Mouse (Mus musculus): ENCODE measurements at regions not wholly inside any gene's neighbourhood (a gene's known extent, or its start where the extent isn't known, plus 50 kb on each side); places are given as distances from the start of the nearest gene placed in this dataset.

GRCm38 (mm10) chr10:66780335-66781170 lies 315.4 kb upstream of the Jmjd1c start:
- Histone ChIP-seq H3K4me1 (ENCODE audit: control insufficient read depth, insufficient read depth, low read length) (no peaks in the 10 kb centered on the region), H3K4me3 (replicated peaks; ENCODE audit: extremely low read depth, low read depth, low read length) (no peak overlapping the region)
- 51% methylated on average over 11 of the region's 11 CpGs for WGBS
- DNase-seq, result no peak
- TF ChIP-seq CTCF (IDR thresholded peaks at IDR 0.05; ENCODE audit: insufficient read depth, low read length) (no peak), POLR2A (IDR thresholded peaks at IDR 0.05; ENCODE audit: borderline replicate concordance, extremely low read depth, low read depth, low read length) (no peak)

- TF ChIP-seq POLR2A (IDR thresholded peaks at IDR 0.05; ENCODE audit: borderline replicate concordance, extremely low read depth, low read depth, low read length) (no peak), CTCF (IDR thresholded peaks at IDR 0.05; ENCODE audit: insufficient read depth, low read length) (no peak)
- Histone ChIP-seq H3K4me1 (ENCODE audit: control insufficient read depth, insufficient read depth, low read length) (no peaks in the 10 kb centered on the region), H3K4me3 (replicated peaks; ENCODE audit: extremely low read depth, low read depth, low read length) (no peak overlapping the region)
- WGBS, result 50% methylated on average over 1 of the region's 1 CpGs
- DNase-seq, result no peak
Observed at GRCm38 (mm10) chr10:66781171-66781510, 314.8 kb upstream of the Jmjd1c start.

GRCm38 (mm10) chr10:66782025-66782424 lies 313.9 kb upstream of the Jmjd1c start:
- WGBS, result 94% methylated on average over 5 of the region's 5 CpGs
- no peaks in the 10 kb centered on the region for H3K4me1 ChIP-seq (ENCODE audit: control insufficient read depth, insufficient read depth, low read length)
- no peak for TF ChIP-seq POLR2A (IDR thresholded peaks at IDR 0.05; ENCODE audit: borderline replicate concordance, extremely low read depth, low read depth, low read length)
- TF ChIP-seq CTCF (IDR thresholded peaks at IDR 0.05; ENCODE audit: insufficient read depth, low read length), result no peak
- no peak overlapping the region for H3K4me3 ChIP-seq (replicated peaks; ENCODE audit: extremely low read depth, low read depth, low read length)
- no peak for DNase-seq

- H3K4me1 ChIP-seq (ENCODE audit: control insufficient read depth, insufficient read depth, low read length), result no peaks in the 10 kb centered on the region
- no peak overlapping the region for H3K4me3 ChIP-seq (replicated peaks; ENCODE audit: extremely low read depth, low read depth, low read length)
- DNase-seq, result no peak
- 72% methylated on average over 7 of the region's 7 CpGs for WGBS
- TF ChIP-seq CTCF (IDR thresholded peaks at IDR 0.05; ENCODE audit: insufficient read depth, low read length) (no peak), POLR2A (IDR thresholded peaks at IDR 0.05; ENCODE audit: borderline replicate concordance, extremely low read depth, low read depth, low read length) (no peak)
Observed at GRCm38 (mm10) chr10:66787812-66788211, 308.1 kb upstream of the Jmjd1c start.

- 85% methylated on average over 9 of the region's 9 CpGs for WGBS
- H3K4me3 ChIP-seq (replicated peaks; ENCODE audit: extremely low read depth, low read depth, low read length), result no peak overlapping the region
- TF ChIP-seq CTCF (IDR thresholded peaks at IDR 0.05; ENCODE audit: insufficient read depth, low read length) (no peak), POLR2A (IDR thresholded peaks at IDR 0.05; ENCODE audit: borderline replicate concordance, extremely low read depth, low read depth, low read length) (no peak)
- no peaks in the 10 kb centered on the region for H3K4me1 ChIP-seq (ENCODE audit: control insufficient read depth, insufficient read depth, low read length)
- no peak for DNase-seq
Observed at GRCm38 (mm10) chr10:66796296-66796695, 299.6 kb upstream of the Jmjd1c start.

- DNase-seq, result no peak
- 63% methylated on average over 1 of the region's 1 CpGs for WGBS
- Histone ChIP-seq H3K4me1 (ENCODE audit: control insufficient read depth, insufficient read depth, low read length) (no peaks in the 10 kb centered on the region), H3K4me3 (replicated peaks; ENCODE audit: extremely low read depth, low read depth, low read length) (no peak overlapping the region)
- no peak for TF ChIP-seq CTCF (IDR thresholded peaks at IDR 0.05; ENCODE audit: insufficient read depth, low read length)
- no peak for TF ChIP-seq POLR2A (IDR thresholded peaks at IDR 0.05; ENCODE audit: borderline replicate concordance, extremely low read depth, low read depth, low read length)
Observed at GRCm38 (mm10) chr10:66802691-66803090, 293.2 kb upstream of the Jmjd1c start.

- DNase-seq, result peak; percentile 54
- Histone ChIP-seq H3K4me3 (replicated peaks; ENCODE audit: extremely low read depth, low read depth, low read length) (no peak overlapping the region), H3K4me1 (ENCODE audit: control insufficient read depth, insufficient read depth, low read length) (no peaks in the 10 kb centered on the region)
- TF ChIP-seq CTCF (IDR thresholded peaks at IDR 0.05; ENCODE audit: insufficient read depth, low read length) (peak; percentile 95), POLR2A (IDR thresholded peaks at IDR 0.05; ENCODE audit: borderline replicate concordance, extremely low read depth, low read depth, low read length) (no peak)
- WGBS, result 43% methylated on average over 16 of the region's 16 CpGs
Observed at GRCm38 (mm10) chr10:66807261-66807968, 288.5 kb upstream of the Jmjd1c start.

GRCm38 (mm10) chr10:66812515-66813260 lies 283.2 kb upstream of the Jmjd1c start:
- no peak for DNase-seq
- TF ChIP-seq CTCF (IDR thresholded peaks at IDR 0.05; ENCODE audit: insufficient read depth, low read length) (no peak), POLR2A (IDR thresholded peaks at IDR 0.05; ENCODE audit: borderline replicate concordance, extremely low read depth, low read depth, low read length) (no peak)
- WGBS, result 77% methylated on average over 11 of the region's 11 CpGs

GRCm38 (mm10) chr10:66813850-66814564 lies 281.9 kb upstream of the Jmjd1c start:
- TF ChIP-seq POLR2A (IDR thresholded peaks at IDR 0.05; ENCODE audit: borderline replicate concordance, extremely low read depth, low read depth, low read length), result no peak
- peak; percentile 36; the same call in 1 of the 2 replicates for TF ChIP-seq CTCF (IDR thresholded peaks at IDR 0.05; ENCODE audit: insufficient read depth, low read length)
- WGBS, result 11% methylated on average over 15 of the region's 15 CpGs
- H3K4me3 ChIP-seq (replicated peaks; ENCODE audit: extremely low read depth, low read depth, low read length), result no peak overlapping the region

More at GRCm38 (mm10) chr10:66812515-66813260, 283.2 kb upstream of the Jmjd1c start:
- Histone ChIP-seq H3K4me1 (ENCODE audit: control insufficient read depth, insufficient read depth, low read length) (no peaks in the 10 kb centered on the region), H3K4me3 (replicated peaks; ENCODE audit: extremely low read depth, low read depth, low read length) (no peak overlapping the region)

More at GRCm38 (mm10) chr10:66813850-66814564, 281.9 kb upstream of the Jmjd1c start:
- DNase-seq, result peak; percentile 13
- no peaks in the 10 kb centered on the region for H3K4me1 ChIP-seq (ENCODE audit: control insufficient read depth, insufficient read depth, low read length)

Measured in lung, adult 2 months (tissue).